Mouse (Mus musculus): ENCODE data around the gene Tmem123.

The Tmem123 gene

DNA sequence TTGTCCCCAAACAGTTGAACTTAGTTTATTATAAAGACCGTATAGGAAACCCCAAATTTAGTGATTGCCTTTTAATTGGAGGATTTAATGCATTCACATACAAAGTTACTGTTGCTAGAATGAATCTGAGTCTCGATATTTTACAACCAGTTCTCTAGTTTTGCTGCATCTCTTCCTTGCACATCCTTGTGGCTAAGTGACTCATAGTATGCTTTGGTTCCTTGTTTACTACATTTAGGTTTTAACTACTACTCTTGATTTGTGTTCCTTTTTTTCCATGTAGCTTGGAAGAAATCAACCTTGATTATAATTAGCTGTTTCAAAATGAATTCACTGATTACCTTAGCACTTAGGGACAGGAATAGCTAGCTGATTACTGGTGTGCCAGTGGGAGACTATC is 11.2 kb downstream of the Tmem123 start:
- in situ Hi-C loops (cut with MboI) = loop anchor here (10.0 kb wide), 1 partner anchor 60 kb away; the partner anchor contains the start of gene Birc2

GRCm38 (mm10) chr9:7775986-7776385 is 12.1 kb downstream of the Tmem123 start:
- in situ Hi-C loops (cut with MboI) = loop anchor here (10.0 kb wide), 1 partner anchor 59 kb away; the partner anchor contains the start of gene Birc2

GRCm38 (mm10) chr9:7776940-7777339 is 13.1 kb downstream of the Tmem123 start:
- in situ Hi-C loops (cut with MboI) = loop anchor here (10.0 kb wide), 1 partner anchor 58 kb away; the partner anchor contains the start of gene Birc2

- in situ Hi-C loops (cut with MboI) = loop anchor here (10.0 kb wide), 1 partner anchor 57 kb away; the partner anchor contains the start of gene Birc2
Measured at GRCm38 (mm10) chr9:7777652-7778051, 13.8 kb downstream of the Tmem123 start.

- in situ Hi-C loops (cut with MboI) = loop anchor here (10.0 kb wide), 1 partner anchor 56 kb away; the partner anchor contains the start of gene Birc2
Measured at GRCm38 (mm10) chr9:7778771-7779170, 14.9 kb downstream of the Tmem123 start.

DNA sequence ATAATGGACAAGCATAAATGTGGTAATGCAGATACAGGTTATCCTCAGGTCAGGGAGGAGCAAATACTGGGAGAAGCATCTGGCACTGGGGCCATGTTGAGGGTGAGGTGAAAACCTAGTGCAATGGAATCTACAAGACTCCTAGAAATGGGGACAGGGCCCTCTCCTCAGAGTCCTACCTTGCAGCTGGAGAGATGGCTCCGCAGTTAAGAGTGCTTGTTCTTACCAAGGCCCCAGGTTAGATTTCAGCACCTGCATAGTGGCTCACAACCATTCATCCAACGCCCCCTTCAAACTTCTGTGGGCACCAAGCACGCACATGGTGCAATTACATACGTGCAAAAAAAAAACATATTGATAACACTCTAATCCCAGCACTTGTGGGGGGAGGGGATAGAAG is 15.9 kb downstream of the Tmem123 start:
- in situ Hi-C loops (cut with MboI) = loop anchor here (10.0 kb wide), 1 partner anchor 55 kb away; the partner anchor contains the start of gene Birc2

- in situ Hi-C loops (cut with MboI) = no loop called here
Measured at GRCm38 (mm10) chr9:7780250-7781150, 16.7 kb downstream of the Tmem123 start.

GRCm38 (mm10) chr9:7783823-7784614 is 20.2 kb downstream of the Tmem123 start:
- in situ Hi-C loops (cut with MboI) = no loop called here

DNA sequence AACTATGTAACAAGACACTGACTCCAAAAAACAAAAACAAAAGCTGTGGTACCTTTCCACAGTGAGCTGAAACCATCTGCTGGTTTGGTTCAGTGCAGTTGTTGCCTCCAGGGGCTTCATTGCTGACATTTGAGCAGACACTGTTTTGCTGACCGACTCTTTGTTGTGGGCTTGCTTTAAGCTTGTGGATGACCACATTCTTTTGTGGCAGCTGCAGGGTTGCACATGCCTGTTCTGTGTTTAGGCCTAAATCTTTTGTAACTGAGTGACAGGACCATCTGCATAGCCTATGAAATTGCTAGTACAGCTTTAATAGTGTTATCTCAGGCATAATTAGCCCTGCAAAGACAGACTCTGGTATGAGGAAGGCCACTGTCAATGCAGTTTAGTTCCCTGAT is 20.8 kb downstream of the Tmem123 start:
- in situ Hi-C loops (cut with MboI) = no loop called here

DNA sequence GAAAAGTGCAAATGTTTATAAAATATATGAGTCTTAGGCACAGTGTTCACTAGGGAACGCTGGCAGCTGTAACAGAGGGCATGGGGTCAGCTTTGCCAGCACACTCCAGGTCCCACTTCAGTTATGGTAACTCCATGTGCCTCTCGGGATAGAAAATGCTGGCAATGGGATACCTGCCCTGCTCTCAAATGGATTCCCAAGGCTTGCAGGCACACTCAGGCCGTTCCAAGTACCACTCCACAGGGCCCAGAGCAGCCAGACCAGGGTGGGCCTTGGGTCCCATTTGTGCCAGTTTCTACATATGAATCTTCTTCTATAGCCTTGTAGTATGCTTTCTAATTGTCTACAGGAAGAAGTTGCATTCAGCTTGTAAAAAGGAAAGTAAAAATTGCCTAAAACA is 21.6 kb downstream of the Tmem123 start:
- in situ Hi-C loops (cut with MboI) = no loop called here

- in situ Hi-C loops (cut with MboI) = no loop called here
Measured at GRCm38 (mm10) chr9:7786086-7786485, 22.2 kb downstream of the Tmem123 start.

GRCm38 (mm10) chr9:7788411-7788810 is 24.6 kb downstream of the Tmem123 start:
- in situ Hi-C loops (cut with MboI) = no loop called here

- in situ Hi-C loops (cut with MboI) = no loop called here
Measured at GRCm38 (mm10) chr9:7789764-7790575, 26.1 kb downstream of the Tmem123 start.

DNA sequence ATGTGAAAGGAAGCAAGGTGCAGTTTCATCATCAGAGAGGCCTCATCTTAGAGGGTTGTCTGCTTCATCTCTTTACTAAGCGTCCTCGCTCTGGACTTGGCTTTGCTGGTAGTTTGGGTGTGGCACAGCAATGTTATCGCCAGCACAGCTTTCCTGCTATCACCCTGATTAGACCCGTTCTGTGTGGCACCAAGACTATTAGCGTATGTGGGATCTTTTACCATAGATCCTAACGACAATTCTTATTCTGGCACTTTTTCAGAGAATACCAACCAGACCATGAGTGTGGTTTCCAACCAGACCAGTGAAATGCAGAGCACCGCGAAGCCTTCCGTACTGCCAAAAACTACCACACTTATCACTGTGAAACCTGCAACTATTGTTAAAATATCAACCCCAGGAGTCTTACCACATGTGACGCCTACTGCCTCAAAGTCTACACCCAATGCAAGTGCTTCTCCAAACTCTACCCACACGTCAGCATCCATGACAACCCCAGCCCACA is 26.8 kb downstream of the Tmem123 start:
- in situ Hi-C loops (cut with MboI) = no loop called here

- in situ Hi-C loops (cut with MboI) = no loop called here
Measured at GRCm38 (mm10) chr9:7793561-7793960, 29.7 kb downstream of the Tmem123 start.

DNA sequence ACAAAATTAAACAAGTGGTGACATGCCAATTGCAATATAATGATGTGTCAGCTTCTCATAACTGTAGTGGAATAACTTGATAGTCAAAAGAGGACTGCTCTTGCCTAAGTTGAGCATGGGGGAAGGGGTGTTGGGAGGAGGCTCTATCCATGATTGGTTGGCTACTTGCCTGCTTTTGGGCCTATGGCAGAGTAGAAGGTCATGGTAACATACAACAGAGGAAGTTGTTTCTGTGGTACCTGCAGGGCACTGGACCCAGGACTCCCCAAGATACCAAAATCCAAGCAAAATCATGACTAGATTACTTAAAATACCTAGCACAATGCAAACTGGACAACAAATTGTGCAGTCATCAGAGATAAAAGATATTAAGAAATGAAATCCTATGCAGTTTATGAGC is 31.7 kb downstream of the Tmem123 start:
- in situ Hi-C loops (cut with MboI) = no loop called here

DNA sequence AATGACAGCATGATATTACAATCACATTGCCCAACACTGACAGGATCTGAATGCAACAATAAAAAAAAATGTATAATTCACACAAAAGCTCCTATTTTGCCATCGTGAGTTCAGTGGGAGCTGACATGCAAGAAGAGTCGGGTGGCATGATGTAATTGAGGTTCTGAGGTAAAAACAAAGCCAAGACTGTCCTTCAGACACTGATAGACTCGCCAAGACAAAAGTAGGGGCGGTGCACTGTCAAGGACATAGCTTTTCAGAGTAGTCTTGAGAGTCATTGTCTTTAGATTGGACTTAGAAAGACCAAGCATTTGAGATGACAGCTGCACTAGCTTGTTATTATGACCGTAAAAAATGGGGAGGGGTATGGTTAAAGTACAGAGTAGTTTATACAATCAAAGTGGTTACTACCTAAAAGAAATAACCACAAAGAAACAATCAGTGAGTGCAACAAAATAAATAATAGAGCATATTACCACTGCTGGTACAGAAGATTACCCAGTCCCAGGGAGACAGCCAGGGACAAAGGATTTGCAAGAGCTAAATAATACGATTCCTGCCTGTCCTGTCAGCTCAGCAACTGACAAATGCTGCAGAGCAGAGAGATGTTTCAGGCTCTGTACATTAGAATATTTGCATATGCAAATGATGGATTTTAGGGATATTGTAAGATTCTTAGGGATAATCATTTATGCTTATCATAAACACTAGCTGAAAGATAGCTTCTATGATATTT is 32.5 kb downstream of the Tmem123 start:
- in situ Hi-C loops (cut with MboI) = no loop called here

- in situ Hi-C loops (cut with MboI) = no loop called here
Measured at GRCm38 (mm10) chr9:7797542-7797941, 33.7 kb downstream of the Tmem123 start.

DNA sequence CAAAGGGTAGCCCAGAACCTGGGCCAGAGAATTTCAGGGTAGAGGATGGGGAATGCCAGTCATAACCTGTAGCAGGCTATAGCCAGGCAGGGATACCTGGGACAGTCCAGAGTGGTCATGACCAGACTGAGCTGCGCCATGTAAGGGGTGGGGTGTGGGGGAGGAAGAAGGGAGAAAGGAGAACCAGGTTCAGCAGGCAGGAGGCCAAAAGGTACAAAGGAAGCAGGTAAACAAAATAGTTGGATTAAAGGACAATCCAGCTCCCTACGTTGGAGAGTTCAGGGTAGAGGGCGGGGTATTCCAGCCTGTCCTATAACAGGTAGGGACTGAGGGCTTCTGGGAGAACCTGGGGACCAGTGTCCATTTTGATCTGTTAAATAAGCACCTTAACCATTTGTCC is 34.7 kb downstream of the Tmem123 start:
- in situ Hi-C loops (cut with MboI) = no loop called here

DNA sequence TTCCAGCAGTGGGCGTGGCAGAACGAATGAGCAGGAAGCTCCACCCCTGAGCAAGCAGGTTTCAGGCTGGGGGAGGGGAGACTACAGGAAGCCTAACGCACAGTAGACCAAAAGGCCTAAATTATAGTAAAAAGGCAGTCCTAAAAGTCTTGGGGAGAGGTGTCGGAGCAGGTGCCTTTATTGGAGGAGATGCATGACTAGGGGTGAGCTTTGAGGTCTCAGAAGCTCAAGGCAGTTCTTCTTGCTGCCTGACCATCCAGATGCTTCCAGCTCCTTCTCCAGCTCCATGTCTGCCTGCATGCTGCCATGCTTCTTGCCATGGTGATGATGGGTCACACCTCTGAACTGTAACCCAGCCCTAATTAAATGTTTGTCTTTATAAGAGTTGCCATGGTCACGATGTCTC is 41.3 kb downstream of the Tmem123 start:
- in situ Hi-C loops (cut with MboI) = no loop called here

DNA sequence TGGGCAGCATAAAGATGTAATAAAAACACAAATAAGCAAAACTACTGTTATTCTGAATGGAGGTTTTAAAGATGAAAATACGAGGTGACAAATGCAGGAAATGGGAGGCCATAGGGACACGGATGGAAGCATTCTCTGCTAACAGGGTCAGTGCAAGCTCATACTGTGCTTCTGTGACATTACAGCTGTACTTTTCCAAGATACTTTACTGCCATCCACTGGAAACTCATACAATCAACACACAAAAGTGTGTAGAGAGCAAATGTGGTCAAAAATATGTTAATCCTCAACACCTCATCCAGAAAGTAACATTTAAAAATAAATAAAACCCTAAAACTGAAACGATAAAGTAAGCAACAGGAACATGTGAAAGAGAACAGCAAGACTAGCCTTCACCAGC is 58.9 kb downstream of the Tmem123 start:
- in situ Hi-C loops (cut with MboI) = no loop called here

All from mature B cell (primary cell).